Mouse (Mus musculus): ENCODE measurements around the gene Ubl5.
"Not testable (repeated sequence)": the region's sequence is repeated elsewhere in the genome, so short reads cannot be mapped to it uniquely, and the experiment has no call there.

The Ubl5 gene

GRCm38 (mm10) chr9:20642101-20642895 is at the start of gene Ubl5:
Gene Ubl5, plus strand, starts transcription at chr9:20642878.
- peak; percentile 64 to 73 for DNase-seq (ENCODE audit: low spot score in 2 of 2)

GRCm38 (mm10) chr9:20601270-20601669 is 41.4 kb upstream of the Ubl5 start:
- peak in 1 of 2 experiments; percentile 10 for DNase-seq (ENCODE audit: low spot score in 2 of 2)

DNA sequence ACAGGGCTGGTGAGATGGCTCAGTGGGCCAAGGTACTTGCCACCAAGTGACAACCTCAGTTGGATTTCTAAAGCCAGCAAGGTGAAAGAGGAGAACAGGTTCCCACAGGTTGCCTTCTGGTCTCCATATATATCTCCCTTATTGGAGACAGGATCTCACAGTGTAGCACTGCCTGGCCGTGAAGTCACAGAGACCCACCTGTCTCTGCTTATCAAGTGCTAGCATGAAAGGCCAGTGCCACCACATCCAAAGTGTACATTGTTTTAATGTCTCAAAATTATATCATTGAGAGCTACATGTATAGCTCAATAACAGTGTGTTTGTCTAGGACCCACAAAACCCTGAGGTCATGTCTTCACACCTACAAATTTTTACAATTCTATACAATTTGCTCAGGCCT is 36.4 kb upstream of the Ubl5 start:
- DNase-seq (ENCODE audit: low spot score in 2 of 2) = no peak

DNA sequence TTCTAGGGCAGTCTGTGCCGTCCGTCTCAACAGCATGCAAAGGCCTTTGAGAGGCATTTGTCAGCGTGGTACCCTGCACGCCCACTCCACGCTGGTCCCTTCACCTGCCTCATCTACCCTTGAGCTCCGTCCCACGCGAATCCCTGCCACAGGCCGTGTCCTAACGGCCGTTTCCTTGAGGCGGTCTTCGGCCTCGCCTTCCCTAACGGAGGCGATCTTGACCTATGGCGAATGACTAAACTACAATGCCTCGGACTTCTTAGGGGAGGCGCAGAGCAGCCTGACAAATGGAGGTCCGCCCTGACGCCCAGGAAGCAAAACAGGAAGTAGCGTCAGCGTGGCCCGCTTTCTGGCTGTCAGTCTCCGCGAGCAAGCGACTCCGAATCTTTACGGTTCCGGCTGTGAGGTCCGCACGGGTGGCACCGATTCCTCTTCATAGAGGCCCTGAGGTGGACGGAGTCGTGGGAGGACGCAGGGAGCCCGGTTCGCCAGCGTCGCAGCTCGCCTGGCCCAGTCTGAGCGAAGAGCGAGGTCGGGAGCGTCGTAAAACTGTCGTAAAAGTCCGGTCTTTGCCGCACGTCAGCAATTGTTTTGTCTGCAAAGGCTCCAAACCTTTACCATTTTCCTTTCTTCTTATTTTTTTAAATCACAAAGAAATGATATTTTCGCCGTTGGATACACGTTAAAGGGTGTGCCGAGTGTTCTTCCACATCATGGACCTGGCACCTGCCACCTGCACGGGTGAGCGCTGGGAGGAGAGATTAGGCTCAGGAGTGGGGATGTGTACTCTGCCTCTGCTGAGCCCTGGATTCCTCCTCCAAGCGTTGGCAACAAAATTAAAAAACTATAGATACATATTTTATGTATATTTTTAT is 35.3 kb upstream of the Ubl5 start:
- DNase-seq (ENCODE audit: low spot score in 2 of 2) = peak; percentile 82 to 84

GRCm38 (mm10) chr9:20609831-20610464 is 32.7 kb upstream of the Ubl5 start:
- no peak for DNase-seq (ENCODE audit: low spot score in 2 of 2)

DNA sequence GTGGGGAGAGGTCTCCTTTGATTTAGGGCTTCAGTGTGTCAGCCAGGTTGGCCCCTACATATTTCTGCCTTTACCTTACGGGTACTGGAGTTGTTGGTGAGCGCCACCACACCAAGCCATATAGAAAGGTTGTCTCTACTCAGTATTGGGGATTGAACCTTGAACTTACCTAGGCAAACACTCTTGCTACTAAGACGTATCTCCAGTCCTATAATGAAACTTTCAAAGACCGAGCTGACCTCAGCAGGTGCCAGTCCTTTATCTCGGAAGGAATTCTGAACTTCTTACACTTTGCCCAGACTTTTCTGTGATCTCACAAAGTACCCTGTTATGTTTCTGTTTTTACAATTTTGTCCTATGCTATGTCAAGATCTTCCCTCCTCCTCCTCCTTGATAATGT is 30.7 kb upstream of the Ubl5 start:
- DNase-seq (ENCODE audit: low spot score in 2 of 2) = no peak

DNA sequence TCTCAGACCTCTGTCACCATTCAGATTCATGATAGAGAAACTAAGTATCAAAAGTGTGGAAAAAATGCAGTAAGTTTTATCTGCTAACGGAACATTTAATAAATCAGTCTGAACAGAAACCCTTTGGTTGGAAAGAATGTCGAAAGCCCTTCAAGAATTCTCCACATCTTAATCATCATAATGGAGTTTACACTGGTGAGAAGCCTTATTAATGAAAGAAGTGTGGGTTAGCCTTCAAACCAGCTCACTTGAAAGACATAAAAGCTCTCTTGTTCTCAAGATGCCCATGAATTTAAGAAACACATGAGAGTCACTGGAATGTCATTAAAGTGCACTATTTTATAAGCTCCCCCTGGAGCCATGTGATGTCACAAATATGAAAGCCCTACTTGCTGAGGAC is 26.0 kb upstream of the Ubl5 start:
- DNase-seq (ENCODE audit: low spot score in 2 of 2) = no peak

- DNase-seq (ENCODE audit: low spot score in 2 of 2) = no peak
These were observed 11.3 kb upstream of the Ubl5 start for GRCm38 (mm10) chr9:20631332-20631731.

DNA sequence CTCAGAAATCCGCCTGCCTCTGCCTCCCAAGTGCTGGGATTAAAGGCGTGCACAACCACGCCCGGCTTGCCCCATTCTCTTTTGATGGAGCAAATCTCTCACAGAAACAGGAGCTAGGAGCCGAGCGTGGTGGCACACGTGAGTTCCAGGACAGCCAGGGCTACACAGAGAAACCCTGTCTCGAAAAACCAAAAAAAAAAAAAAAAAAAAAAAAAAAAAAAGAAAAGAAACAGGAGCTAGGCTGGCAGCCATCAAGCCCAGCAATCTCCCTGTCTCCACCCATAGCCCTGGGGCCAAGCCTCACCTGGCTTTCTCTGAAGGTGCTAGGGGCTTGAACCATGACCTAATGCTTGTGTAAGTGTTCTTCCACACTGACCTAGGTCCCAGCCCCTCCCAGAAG is 7.0 kb upstream of the Ubl5 start:
- not testable (repeated sequence) for DNase-seq (ENCODE audit: low spot score in 2 of 2)

- peak; percentile 71 to 75 for DNase-seq (ENCODE audit: low spot score in 2 of 2)
These were observed 6.4 kb upstream of the Ubl5 start for GRCm38 (mm10) chr9:20636256-20636655.

GRCm38 (mm10) chr9:20636790-20637189 is 5.9 kb upstream of the Ubl5 start:
- DNase-seq (ENCODE audit: low spot score in 2 of 2) = no peak

DNA sequence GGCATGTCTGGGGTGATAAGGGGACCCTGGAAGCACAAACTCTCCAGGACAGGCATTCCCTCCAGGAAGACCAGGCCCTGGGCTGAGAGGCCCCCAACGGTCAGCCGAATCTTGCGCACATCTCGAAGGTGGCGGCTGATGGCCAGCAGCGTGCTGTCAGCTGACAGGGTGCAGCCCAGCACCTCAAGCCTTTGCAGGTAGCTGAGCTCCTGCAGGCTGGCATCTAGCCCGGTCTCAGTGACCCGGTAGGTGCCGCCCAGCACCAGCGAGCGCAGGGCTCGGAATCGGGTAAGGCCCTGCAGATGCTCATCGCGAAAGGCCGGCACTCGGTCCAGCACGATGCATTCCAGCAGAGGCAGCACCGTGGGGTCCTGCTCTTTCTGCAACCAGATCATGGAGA is 4.1 kb upstream of the Ubl5 start:
- DNase-seq (ENCODE audit: low spot score in 2 of 2) = no peak

GRCm38 (mm10) chr9:20639486-20639885 is 3.2 kb upstream of the Ubl5 start:
- DNase-seq (ENCODE audit: low spot score in 2 of 2) = no peak

GRCm38 (mm10) chr9:20641501-20641900 is 1.2 kb upstream of the Ubl5 start:
- no peak for DNase-seq (ENCODE audit: low spot score in 2 of 2)

DNA sequence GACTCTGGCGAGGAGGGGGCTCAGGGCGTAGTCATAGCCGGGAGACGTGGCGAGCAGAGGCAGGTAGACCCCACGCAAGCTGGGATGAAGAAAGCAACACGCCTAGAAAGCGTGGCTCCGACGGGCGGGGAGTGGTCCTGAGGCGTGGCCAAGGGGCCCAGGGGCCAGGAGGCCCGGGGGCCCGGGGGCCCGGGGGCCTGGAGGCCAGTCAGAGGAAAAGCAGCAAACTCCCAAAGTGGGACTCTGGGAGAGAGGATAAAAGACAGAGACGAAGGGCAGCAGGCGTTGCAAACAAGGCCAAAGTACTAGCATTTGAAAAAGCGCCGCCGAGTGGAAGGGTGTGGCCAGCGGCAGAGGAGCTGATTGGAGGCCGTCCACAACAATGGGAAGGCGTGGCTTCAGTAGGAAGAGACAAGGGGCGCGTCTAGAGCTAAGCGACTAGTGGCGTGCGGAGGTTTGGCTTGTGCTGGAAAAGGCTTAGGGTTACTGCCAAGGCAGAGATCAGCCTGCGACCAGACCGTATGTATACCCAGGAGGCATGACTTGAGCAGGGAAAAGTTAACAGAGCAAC is 303 bp downstream of the Ubl5 start:
- peak; percentile 85 to 89 for DNase-seq (ENCODE audit: low spot score in 2 of 2)

DNA sequence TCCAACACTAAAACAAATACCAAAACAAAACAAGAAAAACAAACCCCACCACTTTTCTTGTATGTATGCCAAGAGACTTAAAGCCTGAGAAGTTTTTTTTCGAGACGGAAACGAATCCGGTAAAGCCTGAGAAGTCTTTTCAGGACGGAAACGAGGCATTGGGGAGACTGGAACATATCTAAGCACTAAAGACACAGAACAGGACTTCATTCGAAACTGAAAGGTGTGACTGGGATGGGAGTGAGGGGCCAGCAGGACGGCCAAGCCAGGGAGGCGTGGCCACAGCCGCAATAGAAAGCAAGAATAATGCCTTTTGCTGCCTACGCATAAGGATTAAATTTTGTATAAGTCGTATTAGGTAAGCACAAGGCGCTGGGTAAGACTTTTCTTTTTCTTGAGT is 1.1 kb downstream of the Ubl5 start:
- no peak for DNase-seq (ENCODE audit: low spot score in 2 of 2)

DNA sequence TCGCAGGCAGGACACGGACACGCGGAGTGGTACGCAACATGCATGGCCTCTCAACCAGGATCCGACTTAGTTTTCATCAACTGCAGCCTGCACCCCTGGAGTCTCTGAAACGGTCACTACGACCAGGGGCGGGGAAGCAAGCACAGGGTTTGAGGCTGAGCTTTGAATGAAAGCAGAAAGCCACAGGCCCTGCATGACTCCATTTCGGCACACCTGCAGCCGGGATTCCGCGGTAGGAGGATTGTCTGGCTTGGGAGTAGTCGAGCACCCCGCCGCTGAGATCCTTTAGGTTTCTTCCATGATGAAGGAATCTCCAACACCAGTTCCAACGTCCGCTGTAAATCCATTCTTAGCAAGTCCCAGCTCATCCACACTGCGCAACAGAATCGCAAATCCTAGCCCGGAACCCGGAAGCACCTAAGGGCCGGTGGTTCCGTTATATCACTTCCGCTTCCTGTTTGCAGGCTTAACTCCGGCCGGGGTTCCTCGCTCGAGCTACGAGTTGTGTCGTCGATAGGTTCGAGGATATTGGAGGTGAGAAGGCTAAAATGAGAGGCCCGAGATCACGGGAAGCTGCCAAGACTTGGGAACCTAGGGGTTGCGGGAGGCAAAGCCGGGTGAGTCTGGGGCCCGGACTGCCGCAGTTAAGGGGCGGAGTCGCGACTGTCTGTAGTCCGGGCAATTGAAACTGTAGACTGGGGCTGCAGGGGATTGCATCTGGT is 1.8 kb downstream of the Ubl5 start, which contains the start of gene Fbxl12:
TSS of gene Fbxl12 (minus strand) at position 408 of the 722 bp plus-strand sequence.
- peak; percentile 77 to 80 for DNase-seq (ENCODE audit: low spot score in 2 of 2)

GRCm38 (mm10) chr9:20645121-20645520 is 2.4 kb downstream of the Ubl5 start:
- DNase-seq (ENCODE audit: low spot score in 2 of 2) = no peak

- peak; percentile 99 for DNase-seq (ENCODE audit: low spot score in 2 of 2)
These were observed 9.1 kb downstream of the Ubl5 start, which contains the start of gene Pin1 for GRCm38 (mm10) chr9:20651602-20652259. Gene Pin1, plus strand, starts transcription at chr9:20652095.

- DNase-seq (ENCODE audit: low spot score in 2 of 2) = no peak
These were observed 9.6 kb downstream of the Ubl5 start for GRCm38 (mm10) chr9:20652260-20652658.

- no peak for DNase-seq (ENCODE audit: low spot score in 2 of 2)
These were observed 11.2 kb downstream of the Ubl5 start for GRCm38 (mm10) chr9:20653859-20654258.
